Mouse (Mus musculus): ENCODE results near the gene Araf. TPM values are rescaled to one million over a fixed set of nuclear protein-coding genes. Genes with fewer than 3 reads are reported as not detected.

Araf gene
- polyA plus RNA-seq, 1 experiment from 2014 or later = 118 TPM

GRCm38 (mm10) chrX:20863161-20864101 lies 65.8 kb downstream of the Araf start:
- no peaks in the 10 kb centered on the region for H3K9me3 ChIP-seq (ENCODE audit: control insufficient read depth, low read length)
- ATAC-seq (ENCODE audit: low FRiP score) (no peak), DNase-seq (ENCODE audit: low spot score) (no peak)
- no peak overlapping the region for H3K27ac ChIP-seq (ENCODE audit: low read depth, low read length)
- H3K27me3 ChIP-seq (ENCODE audit: control insufficient read depth, insufficient read depth, low read length) = no peaks in the 10 kb centered on the region
- H3K4me2 ChIP-seq (replicated peaks; ENCODE audit: low read depth, low read length) = no peak overlapping the region
- H3K9ac ChIP-seq (ENCODE audit: low read depth, low read length) = no peak overlapping the region
- no peaks in the 10 kb centered on the region for H3K4me1 ChIP-seq (replicated peaks; ENCODE audit: control insufficient read depth, insufficient read depth, low read length)
- WGBS = 83% methylated on average over 9 of the region's 9 CpGs
- H3K4me3 ChIP-seq (ENCODE audit: low read depth, low read length) = no peak overlapping the region
- no peaks in the 10 kb centered on the region for H3K36me3 ChIP-seq (ENCODE audit: control insufficient read depth, insufficient read depth, low read length)

GRCm38 (mm10) chrX:20868091-20868490 lies 70.5 kb downstream of the Araf start:
- DNase-seq (ENCODE audit: low spot score) (no peak), ATAC-seq (ENCODE audit: low FRiP score) (no peak)
- Histone ChIP-seq H3K36me3 (ENCODE audit: control insufficient read depth, insufficient read depth, low read length) (no peaks in the 10 kb centered on the region), H3K9ac (ENCODE audit: low read depth, low read length) (no peak overlapping the region), H3K4me1 (replicated peaks; ENCODE audit: control insufficient read depth, insufficient read depth, low read length) (no peaks in the 10 kb centered on the region), H3K27ac (ENCODE audit: low read depth, low read length) (no peak overlapping the region), H3K9me3 (ENCODE audit: control insufficient read depth, low read length) (no peaks in the 10 kb centered on the region), H3K4me3 (ENCODE audit: low read depth, low read length) (no peak overlapping the region), H3K4me2 (replicated peaks; ENCODE audit: low read depth, low read length) (no peak overlapping the region), H3K27me3 (ENCODE audit: control insufficient read depth, insufficient read depth, low read length) (no peaks in the 10 kb centered on the region)
- 69% methylated on average over 4 of the region's 4 CpGs for WGBS

GRCm38 (mm10) chrX:20869203-20869602 lies 71.6 kb downstream of the Araf start:
- Histone ChIP-seq H3K27me3 (ENCODE audit: control insufficient read depth, insufficient read depth, low read length) (no peaks in the 10 kb centered on the region), H3K4me2 (replicated peaks; ENCODE audit: low read depth, low read length) (no peak overlapping the region), H3K4me3 (ENCODE audit: low read depth, low read length) (no peak overlapping the region), H3K27ac (ENCODE audit: low read depth, low read length) (no peak overlapping the region), H3K9me3 (ENCODE audit: control insufficient read depth, low read length) (no peaks in the 10 kb centered on the region), H3K9ac (ENCODE audit: low read depth, low read length) (no peak overlapping the region), H3K36me3 (ENCODE audit: control insufficient read depth, insufficient read depth, low read length) (no peaks in the 10 kb centered on the region), H3K4me1 (replicated peaks; ENCODE audit: control insufficient read depth, insufficient read depth, low read length) (no peaks in the 10 kb centered on the region)
- 79% methylated on average over 1 of the region's 1 CpGs for WGBS
- no peak for DNase-seq (ENCODE audit: low spot score)
- ATAC-seq (ENCODE audit: low FRiP score) = no peak

GRCm38 (mm10) chrX:20869962-20870513 lies 72.4 kb downstream of the Araf start, which contains the start of gene Timp1:
Timp1 (plus strand) TSS chrX:20870166.
- ATAC-seq (ENCODE audit: low FRiP score) (peak; percentile 57; the same call in 1 of the 2 replicates), DNase-seq (ENCODE audit: low spot score) (peak; percentile 40)
- no peaks in the 10 kb centered on the region for H3K27me3 ChIP-seq (ENCODE audit: control insufficient read depth, insufficient read depth, low read length)
- no peak within 1 kb of the TSS for H3K27ac ChIP-seq (ENCODE audit: low read depth, low read length)
- no peaks in the 10 kb centered on the region for H3K9me3 ChIP-seq (ENCODE audit: control insufficient read depth, low read length)
- H3K4me3 ChIP-seq (ENCODE audit: low read depth, low read length) = 0 out of 2 replicates have a peak within 1 kb of the TSS, but pooled peaks have one; percentile 6
- H3K9ac ChIP-seq (ENCODE audit: low read depth, low read length) = no peak within 1 kb of the TSS
- no peak within 1 kb of the TSS for H3K4me2 ChIP-seq (replicated peaks; ENCODE audit: low read depth, low read length)
- no peaks in the 10 kb centered on the region for H3K4me1 ChIP-seq (replicated peaks; ENCODE audit: control insufficient read depth, insufficient read depth, low read length)
- WGBS = 15% methylated on average over 18 of the region's 18 CpGs
- H3K36me3 ChIP-seq (ENCODE audit: control insufficient read depth, insufficient read depth, low read length) = no peaks in the 10 kb centered on the region

GRCm38 (mm10) chrX:20872928-20873500 lies 75.4 kb downstream of the Araf start:
- DNase-seq (ENCODE audit: low spot score) = no peak
- no peak overlapping the region for H3K4me2 ChIP-seq (replicated peaks; ENCODE audit: low read depth, low read length)
- no peak overlapping the region for H3K9ac ChIP-seq (ENCODE audit: low read depth, low read length)
- no peak overlapping the region for H3K4me3 ChIP-seq (ENCODE audit: low read depth, low read length)
- H3K36me3 ChIP-seq (ENCODE audit: control insufficient read depth, insufficient read depth, low read length) = no peaks in the 10 kb centered on the region
- H3K9me3 ChIP-seq (ENCODE audit: control insufficient read depth, low read length) = no peaks in the 10 kb centered on the region
- ATAC-seq (ENCODE audit: low FRiP score) = no peak
- H3K4me1 ChIP-seq (replicated peaks; ENCODE audit: control insufficient read depth, insufficient read depth, low read length) = no peaks in the 10 kb centered on the region
- WGBS = 31% methylated on average over 11 of the region's 11 CpGs
- no peaks in the 10 kb centered on the region for H3K27me3 ChIP-seq (ENCODE audit: control insufficient read depth, insufficient read depth, low read length)
- no peak overlapping the region for H3K27ac ChIP-seq (ENCODE audit: low read depth, low read length)

GRCm38 (mm10) chrX:20875241-20875640 lies 77.6 kb downstream of the Araf start:
- WGBS = 51% methylated on average over 3 of the region's 3 CpGs
- Histone ChIP-seq H3K4me1 (replicated peaks; ENCODE audit: control insufficient read depth, insufficient read depth, low read length) (no peaks in the 10 kb centered on the region), H3K36me3 (ENCODE audit: control insufficient read depth, insufficient read depth, low read length) (no peaks in the 10 kb centered on the region), H3K4me2 (replicated peaks; ENCODE audit: low read depth, low read length) (no peak overlapping the region), H3K9me3 (ENCODE audit: control insufficient read depth, low read length) (no peaks in the 10 kb centered on the region), H3K27ac (ENCODE audit: low read depth, low read length) (no peak overlapping the region), H3K4me3 (ENCODE audit: low read depth, low read length) (no peak overlapping the region), H3K27me3 (ENCODE audit: control insufficient read depth, insufficient read depth, low read length) (no peaks in the 10 kb centered on the region), H3K9ac (ENCODE audit: low read depth, low read length) (no peak overlapping the region)
- no peak for ATAC-seq (ENCODE audit: low FRiP score)
- no peak for DNase-seq (ENCODE audit: low spot score)

- DNase-seq (ENCODE audit: low spot score) (no peak), ATAC-seq (ENCODE audit: low FRiP score) (no peak)
- Histone ChIP-seq H3K4me3 (ENCODE audit: low read depth, low read length) (no peak overlapping the region), H3K27ac (ENCODE audit: low read depth, low read length) (no peak overlapping the region), H3K4me2 (replicated peaks; ENCODE audit: low read depth, low read length) (no peak overlapping the region), H3K9me3 (ENCODE audit: control insufficient read depth, low read length) (no peaks in the 10 kb centered on the region), H3K27me3 (ENCODE audit: control insufficient read depth, insufficient read depth, low read length) (no peaks in the 10 kb centered on the region), H3K9ac (ENCODE audit: low read depth, low read length) (no peak overlapping the region), H3K4me1 (replicated peaks; ENCODE audit: control insufficient read depth, insufficient read depth, low read length) (no peaks in the 10 kb centered on the region), H3K36me3 (ENCODE audit: control insufficient read depth, insufficient read depth, low read length) (no peaks in the 10 kb centered on the region)
- WGBS = 43% methylated on average over 3 of the region's 3 CpGs
Measured at GRCm38 (mm10) chrX:20910074-20910473, 112.5 kb downstream of the Araf start.
